Mouse (Mus musculus): ENCODE data around the gene Nectin1.

GRCm38 (mm10) chr9:43720046-43720445 is 23.7 kb upstream of the Nectin1 start:
- TF ChIP-seq CTCF (IDR thresholded peaks at IDR 0.05) (no peak), EP300 (IDR thresholded peaks at IDR 0.05) (no peak)
